Mouse (Mus musculus) midbrain, embryonic 16.5 days (tissue): Measurements from ENCODE around the gene Adam33. TPM values are rescaled to one million over a fixed set of nuclear protein-coding genes. Genes with fewer than 3 reads are reported as not detected.
"Not testable (repeated sequence)": the region's sequence is repeated elsewhere in the genome, so short reads cannot be mapped to it uniquely, and the experiment has no call there.

Source experiments
- ATAC-seq: fragments of 200-750 bp; cut with Nextera tagmentation; 2 replicates; pipeline ENCODE4 v1.8.0; 2017; ENCODE audit warnings: moderate TSS enrichment
- H3K27ac ChIP-seq: fragments of 300-500 bp; sonication (generic); 2 replicates; pipeline ENCODE4 v1.5.1; 2014; ENCODE audit warnings: mild to moderate bottlenecking, low read length, mixed read lengths
- H3K27me3 ChIP-seq: fragments of 300-500 bp; sonication (generic); 2 replicates; pipeline ENCODE4 v1.6.1; 2014; ENCODE audit warnings: low read depth, low read length, mixed read lengths; ENCODE audit not compliant: control insufficient read depth, insufficient read depth
- H3K36me3 ChIP-seq: fragments of 300-500 bp; sonication (generic); 2 replicates; pipeline ENCODE4 v1.6.1; 2014; ENCODE audit warnings: mild to moderate bottlenecking, low read length, moderate library complexity, mixed read lengths; ENCODE audit not compliant: control insufficient read depth, insufficient read depth
- H3K4me1 ChIP-seq: fragments of 300-500 bp; sonication (generic); 2 replicates; pipeline ENCODE4 v1.6.1; 2014; ENCODE audit warnings: mild to moderate bottlenecking, low read length, mixed read lengths; ENCODE audit not compliant: control insufficient read depth, insufficient read depth
- H3K4me2 ChIP-seq: fragments of 300-500 bp; sonication (generic); 2 replicates; pipeline ENCODE4 v1.6.1; 2014; ENCODE audit warnings: mild to moderate bottlenecking, low read length, mixed read lengths
- H3K4me3 ChIP-seq: fragments of 300-500 bp; sonication (generic); 2 replicates; pipeline ENCODE4 v1.5.1; 2014; ENCODE audit warnings: low read depth, mild to moderate bottlenecking, low read length, moderate library complexity, mixed read lengths
- H3K9ac ChIP-seq: fragments of 300-500 bp; sonication (generic); 2 replicates; pipeline ENCODE4 v1.6.1; 2014; ENCODE audit warnings: low read depth, low read length, mixed read lengths
- H3K9me3 ChIP-seq: fragments of 300-500 bp; sonication (generic); replicated peaks from 2 replicates; pipeline ENCODE4 v1.6.1; 2014; ENCODE audit warnings: mild to moderate bottlenecking, low read length, mixed read lengths; ENCODE audit not compliant: control insufficient read depth, poor library complexity, severe bottlenecking
- WGBS: fragments of 180-500 bp; shearing (Covaris S2); extraction: QIAGEN DNeasy Blood & Tissue Kit; methylation state at CpG from one replicate; pipeline ENCODE4 v1.1.7; 2014; 5-methylcytosine and 5-hydroxymethylcytosine counted together
- polyA plus RNA-seq: library from polyadenylated mRNA; unstranded; fragments of >200 nt; fragmentation: Nextera tagmentation; extraction: Ambion mirVana; gene quantifications from 2 replicates; pipeline ENCODE4 v1.2.1, GENCODE M21; 2015

Gene Adam33
- 1.2 and 1.5 TPM in 2 replicates for polyA plus RNA-seq

- no peak within 1 kb of the TSS for H3K27ac ChIP-seq
- 5% methylated on average over 24 of the region's 27 CpGs for WGBS
- no peaks in the 10 kb centered on the region for H3K9me3 ChIP-seq
- ATAC-seq: no peak
- no peaks in the 10 kb centered on the region for H3K36me3 ChIP-seq
- peaks cover 4% of the 10 kb centered on the region; the same call in 1 of the 2 replicates for H3K4me1 ChIP-seq
- H3K4me3 ChIP-seq: peak within 1 kb of the TSS; percentile 29
- no peak within 1 kb of the TSS; the same call in 1 of the 2 replicates for H3K9ac ChIP-seq
- peak within 1 kb of the TSS; percentile 64 for H3K4me2 ChIP-seq
- peaks cover 11% of the 10 kb centered on the region; the same call in 1 of the 2 replicates for H3K27me3 ChIP-seq
These were observed at the start of gene Adam33 for GRCm38 (mm10) chr2:131063404-131063864. Gene Adam33, minus strand, starts transcription at chr2:131063814.

- Histone ChIP-seq H3K4me2 (no peak overlapping the region), H3K4me1 (no peaks in the 10 kb centered on the region), H3K27me3 (no peaks in the 10 kb centered on the region), H3K9ac (no peak overlapping the region), H3K9me3 (no peaks in the 10 kb centered on the region), H3K27ac (no peak overlapping the region), H3K36me3 (no peaks in the 10 kb centered on the region), H3K4me3 (no peak overlapping the region)
- no peak for ATAC-seq
- WGBS: 91% methylated on average over 5 of the region's 5 CpGs
These were observed 42.4 kb upstream of the Adam33 start for GRCm38 (mm10) chr2:131105989-131106388.

- H3K4me3 ChIP-seq, ATAC-seq, H3K36me3 ChIP-seq, H3K27ac ChIP-seq, H3K4me1 ChIP-seq, H3K4me2 ChIP-seq, H3K9me3 ChIP-seq, H3K9ac ChIP-seq, H3K27me3 ChIP-seq: not testable (repeated sequence)
- WGBS: 70% methylated on average over 4 of the region's 4 CpGs
These were observed 41.4 kb upstream of the Adam33 start for GRCm38 (mm10) chr2:131105061-131105460.

- Histone ChIP-seq H3K27me3 (no peaks in the 10 kb centered on the region), H3K9me3 (no peaks in the 10 kb centered on the region), H3K4me2 (no peak overlapping the region), H3K4me1 (no peaks in the 10 kb centered on the region), H3K9ac (no peak overlapping the region), H3K27ac (no peak overlapping the region), H3K36me3 (no peaks in the 10 kb centered on the region), H3K4me3 (no peak overlapping the region)
- ATAC-seq: no peak
- 94% methylated on average over 4 of the region's 4 CpGs for WGBS
These were observed 40.4 kb upstream of the Adam33 start for GRCm38 (mm10) chr2:131104021-131104420.

- 55% methylated on average over 3 of the region's 3 CpGs for WGBS
- H3K4me1 ChIP-seq: no peaks in the 10 kb centered on the region
- no peak overlapping the region for H3K27ac ChIP-seq
- H3K27me3 ChIP-seq: no peaks in the 10 kb centered on the region
- no peak overlapping the region for H3K9ac ChIP-seq
- no peaks in the 10 kb centered on the region for H3K9me3 ChIP-seq
- H3K36me3 ChIP-seq: no peaks in the 10 kb centered on the region
- H3K4me3 ChIP-seq: no peak overlapping the region
- ATAC-seq: no peak
- no peak overlapping the region for H3K4me2 ChIP-seq
These were observed 37.9 kb upstream of the Adam33 start for GRCm38 (mm10) chr2:131101530-131101929.

- Histone ChIP-seq H3K27ac (no peak overlapping the region), H3K4me1 (no peaks in the 10 kb centered on the region), H3K9ac (no peak overlapping the region), H3K27me3 (no peaks in the 10 kb centered on the region), H3K36me3 (no peaks in the 10 kb centered on the region), H3K4me2 (no peak overlapping the region), H3K9me3 (no peaks in the 10 kb centered on the region), H3K4me3 (no peak overlapping the region)
- 82% methylated on average over 4 of the region's 4 CpGs for WGBS
- no peak for ATAC-seq
These were observed 33.5 kb upstream of the Adam33 start for GRCm38 (mm10) chr2:131097087-131097486.

GRCm38 (mm10) chr2:131096101-131096795 is 32.6 kb upstream of the Adam33 start:
- Histone ChIP-seq H3K27me3 (no peaks in the 10 kb centered on the region), H3K9me3 (no peaks in the 10 kb centered on the region), H3K4me2 (no peak overlapping the region), H3K27ac (no peak overlapping the region), H3K9ac (no peak overlapping the region), H3K36me3 (no peaks in the 10 kb centered on the region), H3K4me3 (no peak overlapping the region), H3K4me1 (no peaks in the 10 kb centered on the region)
- 25% methylated on average over 9 of the region's 9 CpGs for WGBS
- no peak for ATAC-seq

GRCm38 (mm10) chr2:131094823-131095222 is 31.2 kb upstream of the Adam33 start:
- no peaks in the 10 kb centered on the region for H3K9me3 ChIP-seq
- no peaks in the 10 kb centered on the region for H3K4me1 ChIP-seq
- H3K9ac ChIP-seq: no peak overlapping the region
- H3K27me3 ChIP-seq: no peaks in the 10 kb centered on the region
- ATAC-seq: no peak
- H3K4me2 ChIP-seq: no peak overlapping the region
- 0% methylated on average over 1 of the region's 1 CpGs for WGBS
- H3K36me3 ChIP-seq: no peaks in the 10 kb centered on the region
- H3K4me3 ChIP-seq: no peak overlapping the region
- no peak overlapping the region for H3K27ac ChIP-seq

- no peak overlapping the region for H3K4me3 ChIP-seq
- ATAC-seq: no peak
These were observed 30.0 kb upstream of the Adam33 start for GRCm38 (mm10) chr2:131093577-131093976.

More at GRCm38 (mm10) chr2:131093577-131093976, 30.0 kb upstream of the Adam33 start:
- Histone ChIP-seq H3K27me3 (no peaks in the 10 kb centered on the region), H3K36me3 (no peaks in the 10 kb centered on the region), H3K27ac (no peak overlapping the region), H3K9me3 (no peaks in the 10 kb centered on the region), H3K9ac (no peak overlapping the region), H3K4me1 (no peaks in the 10 kb centered on the region), H3K4me2 (no peak overlapping the region)
- 90% methylated on average over 5 of the region's 5 CpGs for WGBS
